ENCODE assay signal across 9 mouse cellular contexts in the genomic region with DNA sequence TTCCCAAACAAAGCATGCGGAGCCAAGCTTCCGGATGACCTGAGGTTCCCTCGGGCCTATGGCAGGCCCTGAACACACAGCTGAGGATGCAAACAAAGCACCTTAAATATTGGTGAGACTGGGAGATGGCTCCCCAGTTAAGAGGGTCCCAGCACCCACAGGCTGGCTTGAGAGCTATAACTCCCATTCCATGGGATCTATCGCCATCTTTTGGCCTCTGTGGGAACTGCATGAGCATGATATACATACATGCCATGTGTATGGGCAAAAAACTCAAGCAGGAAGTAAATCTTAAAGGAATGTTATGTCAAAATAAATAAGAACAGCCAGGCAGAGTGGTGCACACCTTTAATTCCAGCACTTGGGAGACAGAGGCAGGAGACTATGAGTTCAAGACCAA. TPM values are rescaled to one million over a fixed set of nuclear protein-coding genes. Genes with fewer than 3 reads are reported as not detected.
A peak's percentile ranks its signal among the peaks of the same experiment; 100 is the strongest.
DNase-seq lines count a peak whose midpoint lies in the region.
"Had no signal": no experiment of that assay in that cellular context is flagged by ENCODE, and none has a peak within 500 bp of the region (broad histone marks: within the 10 kb centered on the region; RNA-seq: fewer than 3 reads in every experiment).

No protein-coding gene starts in this region.

- DNase-seq in heart, postnatal 4 days = peak; percentile 52
- no peak for DNase-seq in heart, embryonic 10.5 days (ENCODE audit: low spot score)
- peak; percentile 74 for DNase-seq in 416B (ENCODE audit: low read depth)
- peak; percentile 41 for DNase-seq in MEL-GATA-1-ER (ENCODE audit: extremely low read depth, low read depth)
- DNase-seq in lung, postnatal 14 days = peak; percentile 61
- peak; percentile 58 for DNase-seq in thymus, postnatal 25 days
- DNase-seq in urinary bladder, adult 18-20 months (ENCODE audit: low spot score in 2 of 2) = no peak
- no peak for DNase-seq in left cerebral cortex, postnatal 25 days (ENCODE audit: low spot score in 2 of 2)

- intact Hi-C loops in left cerebral cortex, postnatal 25 days (cut with DNase I) = loop anchor here (5.0 kb wide), 1 partner anchor 43 kb away; the partner anchor contains the start of gene Kmt5b

- H3K4me3 ChIP-seq in heart, embryonic 10.5 days = no peak overlapping the region
- H3K4me3 ChIP-seq: neural tube, embryonic 12.5 days had no signal

- H3K27ac ChIP-seq in heart, embryonic 10.5 days = no peak overlapping the region
- H3K27ac ChIP-seq: neural tube, embryonic 12.5 days had no signal

- no peaks in the 10 kb centered on the region for H3K9me3 ChIP-seq in heart, embryonic 10.5 days
- H3K9me3 ChIP-seq: neural tube, embryonic 12.5 days had no signal

- peaks cover 14% of the 10 kb centered on the region for H3K4me1 ChIP-seq in heart, embryonic 10.5 days

- H3K36me3 ChIP-seq in heart, embryonic 10.5 days = no peaks in the 10 kb centered on the region
- H3K36me3 ChIP-seq: neural tube, embryonic 12.5 days had no signal

- WGBS in heart, embryonic 10.5 days = 76% methylated on average over 4 of the region's 4 CpGs

- H3K27me3 ChIP-seq in heart, embryonic 10.5 days (ENCODE audit: insufficient read depth, poor library complexity, severe bottlenecking) = no peaks in the 10 kb centered on the region
- H3K27me3 ChIP-seq: neural tube, embryonic 12.5 days had no signal

RNA-seq across cellular contexts. Expression of gene 1810055G02Rik, which starts 15.8 kb away (rescaled TPM):
- 10 to 100 TPM; 17.5 to 18.3 TPM for total RNA-seq in heart, postnatal 4 days (2021)
- 34.5 and 38.8 TPM in 2 replicates for polyA plus RNA-seq in heart, embryonic 10.5 days (2016; fragmentation: Nextera tagmentation; extraction: Ambion mirVana)
- 10 to 100 TPM; 35.1 TPM for total RNA-seq in left cerebral cortex, postnatal 25 days (2021)

RNA-seq across cellular contexts. Expression of gene Lrp5, which starts 37.5 kb away (rescaled TPM):
- total RNA-seq in heart, postnatal 4 days (2021) = 10 to 100 TPM; 43.1 to 46.0 TPM
- 4.1 and 5.2 TPM in 2 replicates for polyA plus RNA-seq in heart, embryonic 10.5 days (2016; fragmentation: Nextera tagmentation; extraction: Ambion mirVana)
- 10 to 100 TPM in 1 of 2 experiments, 1 to 10 TPM in 1; 9.1 to 10.0 TPM for total RNA-seq in left cerebral cortex, postnatal 25 days (2021)

RNA-seq across cellular contexts. Expression of gene Kmt5b, which starts 43.3 kb away (rescaled TPM):
- 10 to 100 TPM; 36.7 to 37.7 TPM for total RNA-seq in heart, postnatal 4 days (2021)
- polyA plus RNA-seq in heart, embryonic 10.5 days (2016; fragmentation: Nextera tagmentation; extraction: Ambion mirVana) = 21.6 and 24.1 TPM in 2 replicates
- 10 to 100 TPM; 50.7 to 52.3 TPM for total RNA-seq in left cerebral cortex, postnatal 25 days (2021)

Comparison
In these comparisons a context has a peak if more than half of its experiments do, and no peak if none do; other contexts are left out.
1. DNase-seq: peak in heart, postnatal 4 days (single experiment), 416B (single experiment), MEL-GATA-1-ER (single experiment), lung, postnatal 14 days (single experiment) and thymus, postnatal 25 days (single experiment); none in heart, embryonic 10.5 days (single experiment), urinary bladder, adult 18-20 months (0 of 2) and left cerebral cortex, postnatal 25 days (0 of 2).